Mouse (Mus musculus) thymus, adult 2 months (tissue): Measurements from ENCODE around the gene Zxdc.

Experiments
- CTCF ChIP-seq: fragments of 200-500 bp; IDR thresholded peaks from 2 replicates; pipeline ENCODE4 v1.5.1; 2012; ENCODE audit warnings: mild to moderate bottlenecking, control low read depth, low read length, moderate library complexity, borderline replicate concordance; ENCODE audit not compliant: control insufficient read depth, poor library complexity, insufficient read depth; ENCODE audit errors: extremely low read depth
- POLR2A ChIP-seq: fragments of 200-500 bp; IDR thresholded peaks from 2 replicates; pipeline ENCODE4 v1.6.1; 2012; ENCODE audit warnings: mild to moderate bottlenecking, low read length, control low read depth, moderate library complexity; ENCODE audit not compliant: control insufficient read depth, poor library complexity, insufficient read depth; ENCODE audit errors: extremely low read depth

- no peak for TF ChIP-seq CTCF
- no peak for TF ChIP-seq POLR2A
These were observed 20.8 kb upstream of the Zxdc start for GRCm38 (mm10) chr6:90348500-90348899.
